Mouse (Mus musculus): ENCODE data around the gene Col13a1. TPM values are rescaled to one million over a fixed set of nuclear protein-coding genes. Genes with fewer than 3 reads are reported as not detected.

The Col13a1 gene
- total RNA-seq, 2 experiments from 2014 or later, result 1.0 to 1.4 TPM

DNA sequence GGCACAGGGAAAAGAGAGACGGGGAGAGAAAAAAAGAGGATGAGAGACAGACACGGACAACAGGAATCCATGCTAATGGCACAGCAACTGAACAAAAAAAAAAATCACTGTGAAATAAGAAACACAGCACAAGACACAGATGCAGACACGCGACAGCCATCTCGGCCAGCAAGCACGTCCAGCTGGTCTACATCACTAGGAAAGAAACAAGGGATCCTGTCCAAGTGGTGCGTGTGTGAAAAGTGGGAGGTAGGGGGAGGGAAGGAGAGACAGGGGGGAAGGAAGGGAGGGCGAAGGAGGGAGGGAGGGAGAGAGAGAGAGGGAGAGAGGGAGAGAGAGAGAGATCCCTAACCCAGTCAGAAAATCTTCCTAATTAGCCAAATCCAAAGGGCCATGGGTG lies 73.6 kb downstream of the Col13a1 start:
- DNase-seq, result no peak

- no peak for DNase-seq
Observed at GRCm38 (mm10) chr10:61898116-61898515, 80.8 kb downstream of the Col13a1 start.

DNA sequence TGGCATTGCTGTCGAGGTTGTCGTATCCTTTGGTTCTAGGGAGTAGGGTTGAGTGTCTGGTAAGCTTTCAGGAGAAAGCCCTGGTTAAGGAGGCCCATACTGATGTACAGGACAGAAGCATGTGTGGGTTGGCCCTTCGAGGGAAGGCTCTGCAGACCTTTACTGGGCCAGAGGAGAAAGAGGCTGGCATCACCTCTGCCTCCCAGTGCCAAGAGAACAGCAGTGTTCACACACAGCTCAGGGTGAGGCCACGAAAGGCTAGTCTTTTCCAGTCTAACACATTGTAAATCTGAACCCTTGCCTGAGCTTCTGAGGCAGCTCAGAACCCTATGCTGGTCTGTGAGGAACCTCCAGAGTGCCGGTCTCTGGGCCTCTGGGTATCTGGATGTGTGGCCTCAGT lies 84.3 kb downstream of the Col13a1 start:
- DNase-seq, result no peak

DNA sequence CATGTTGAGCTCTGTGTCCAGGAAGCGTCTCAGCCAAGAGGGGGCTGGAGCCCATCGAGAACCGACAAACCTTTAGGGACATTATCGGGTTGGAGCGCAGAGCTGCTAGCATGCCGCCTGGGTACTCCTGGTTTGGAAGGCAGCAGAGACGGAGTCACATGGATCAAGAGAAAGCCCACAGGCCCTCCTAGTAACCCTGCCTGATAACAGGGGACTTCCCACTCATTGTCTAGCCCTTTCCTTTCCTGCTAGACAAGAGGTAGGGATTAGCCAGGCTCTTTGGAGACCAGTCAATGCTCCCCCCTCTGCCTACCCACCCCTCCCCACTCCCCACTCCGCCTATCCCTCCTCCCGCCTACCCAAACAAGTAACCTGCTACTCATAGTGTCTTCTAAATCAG lies 87.8 kb downstream of the Col13a1 start:
- no peak for DNase-seq

- peak; percentile 35 for DNase-seq
Observed at GRCm38 (mm10) chr10:61890294-61890693, 88.6 kb downstream of the Col13a1 start.

GRCm38 (mm10) chr10:61879427-61879826 lies 99.5 kb downstream of the Col13a1 start:
- DNase-seq, result no peak

GRCm38 (mm10) chr10:61877787-61878186 lies 101.1 kb downstream of the Col13a1 start:
- DNase-seq, result no peak

GRCm38 (mm10) chr10:61869796-61870195 lies 109.1 kb downstream of the Col13a1 start:
- DNase-seq, result no peak

GRCm38 (mm10) chr10:61866045-61866580 lies 112.8 kb downstream of the Col13a1 start:
- DNase-seq, result no peak

DNA sequence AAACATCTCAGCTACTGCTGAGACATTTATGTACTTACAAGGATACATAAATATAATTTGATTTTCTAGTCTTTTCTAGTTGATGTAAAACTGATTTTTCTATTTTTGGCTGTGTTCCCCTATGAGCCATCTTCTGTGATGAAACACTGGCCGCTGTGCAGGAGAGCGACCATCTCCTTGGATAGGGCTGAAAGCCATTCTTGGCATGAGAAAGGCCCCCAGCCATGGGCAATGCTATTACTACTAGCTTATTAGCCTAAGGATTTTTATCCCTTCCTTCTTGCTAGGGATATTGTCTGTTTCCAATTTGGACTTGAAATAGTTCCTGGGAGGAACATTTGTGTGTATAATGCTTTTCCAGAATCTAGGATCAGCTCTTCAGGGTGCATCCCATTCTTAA lies 119.5 kb downstream of the Col13a1 start:
- no peak for DNase-seq

DNA sequence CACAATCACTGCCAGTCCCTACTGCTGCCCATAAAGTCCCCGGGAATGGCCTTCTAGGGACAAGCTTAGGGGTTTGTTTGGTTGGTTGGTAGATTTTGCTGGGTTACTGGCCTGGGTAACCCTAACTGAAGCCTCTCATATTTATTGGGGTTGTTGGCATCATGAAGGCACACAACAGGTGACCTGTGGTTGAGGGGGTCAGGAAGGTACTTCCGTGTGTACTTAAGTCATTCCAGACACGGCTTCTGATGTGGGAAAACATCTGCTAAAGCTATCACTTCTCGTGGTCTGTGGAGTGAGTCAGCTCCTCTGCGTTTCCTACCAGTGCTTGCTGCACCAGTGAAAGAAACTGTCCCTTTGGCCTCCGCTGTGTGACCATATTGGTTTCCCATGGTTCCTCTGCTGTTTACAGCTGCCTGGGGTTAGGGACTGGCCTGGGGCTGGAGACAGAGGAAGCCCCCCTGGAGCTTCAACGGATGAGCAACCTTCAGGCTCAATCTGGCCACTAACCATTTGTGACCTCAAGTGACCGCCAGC lies 123.7 kb downstream of the Col13a1 start:
- no peak for DNase-seq

DNA sequence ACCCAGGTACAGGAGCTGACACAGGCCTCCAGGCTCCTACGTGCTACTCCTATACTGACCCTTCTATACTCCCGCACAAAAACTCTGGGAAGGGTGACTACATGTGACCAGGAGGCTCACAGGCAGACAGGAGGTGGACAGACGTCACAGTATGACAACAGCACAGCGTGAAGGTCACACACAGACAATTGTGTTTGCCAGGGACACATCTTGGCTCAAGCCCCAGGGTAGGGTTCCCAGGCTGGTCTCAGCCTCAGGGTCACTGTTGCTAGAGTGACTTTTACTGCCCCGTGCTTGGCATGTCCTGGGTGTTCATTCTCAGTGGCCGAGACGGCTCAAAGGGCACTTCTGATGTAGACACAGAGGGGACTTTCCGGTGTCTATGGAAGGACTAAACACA lies 126.1 kb downstream of the Col13a1 start:
- DNase-seq, result no peak

GRCm38 (mm10) chr10:61848553-61848952 lies 130.4 kb downstream of the Col13a1 start:
- no peak for DNase-seq

DNA sequence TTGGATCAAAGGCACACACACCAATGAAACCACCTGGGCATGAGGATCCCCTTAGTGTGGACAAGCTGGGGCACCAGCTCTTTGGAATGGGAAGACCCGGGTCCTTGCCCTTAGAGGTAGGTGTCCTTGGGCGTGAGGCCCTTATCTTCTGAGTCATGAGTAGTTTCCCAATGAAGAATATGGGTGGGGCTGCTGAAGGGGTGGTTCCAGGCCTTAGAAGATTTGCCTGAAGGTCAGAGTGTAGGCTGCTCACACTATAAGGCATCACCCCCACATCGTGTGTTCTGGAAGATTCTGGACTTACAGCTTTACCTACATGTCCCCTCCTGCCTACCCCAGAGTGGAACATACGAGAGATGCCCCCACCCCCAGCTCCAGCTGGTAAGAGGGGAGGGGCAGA lies 133.4 kb downstream of the Col13a1 start:
- DNase-seq, result no peak

DNA sequence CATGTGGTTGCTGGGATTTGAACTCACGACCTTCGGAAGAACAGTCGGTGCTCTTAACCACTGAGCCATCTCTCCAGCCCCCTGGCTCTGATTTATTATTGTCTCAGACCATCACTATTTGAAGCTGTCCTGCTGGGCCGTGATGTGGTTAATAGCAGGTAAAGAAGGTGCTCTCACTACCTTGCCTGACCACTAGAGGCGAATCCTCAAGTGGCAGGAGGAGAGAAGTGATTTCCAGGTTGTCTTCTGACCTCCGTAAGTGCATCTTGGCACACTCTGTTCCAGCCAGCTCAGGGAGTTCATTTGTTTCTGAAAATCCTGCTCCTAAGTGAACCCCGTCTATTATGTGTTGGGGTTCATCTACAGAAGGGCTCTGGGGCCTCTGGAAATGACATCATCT lies 134.4 kb downstream of the Col13a1 start:
- no peak for DNase-seq

GRCm38 (mm10) chr10:61842261-61842660 lies 136.6 kb downstream of the Col13a1 start:
- DNase-seq, result no peak

DNA sequence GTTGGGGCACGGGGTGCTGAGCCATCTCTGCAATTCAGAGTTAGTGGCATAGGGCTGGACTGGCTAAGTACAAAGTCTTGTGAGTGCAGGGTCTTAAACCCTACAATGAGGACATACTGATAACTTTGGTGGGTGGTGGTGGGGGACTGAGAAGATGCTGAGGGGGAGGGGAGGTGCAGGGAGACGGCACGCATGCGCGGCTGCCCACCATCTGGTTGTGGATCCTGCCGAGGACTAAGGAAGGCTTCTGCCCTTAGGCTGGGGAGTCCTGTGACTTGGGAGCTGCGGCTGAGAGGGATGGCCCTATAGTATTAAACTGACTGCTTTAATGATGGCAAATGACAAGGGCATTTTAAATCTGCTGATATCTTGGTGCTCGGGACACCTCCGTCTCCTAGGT lies 139.6 kb downstream of the Col13a1 start:
- DNase-seq, result no peak

DNA sequence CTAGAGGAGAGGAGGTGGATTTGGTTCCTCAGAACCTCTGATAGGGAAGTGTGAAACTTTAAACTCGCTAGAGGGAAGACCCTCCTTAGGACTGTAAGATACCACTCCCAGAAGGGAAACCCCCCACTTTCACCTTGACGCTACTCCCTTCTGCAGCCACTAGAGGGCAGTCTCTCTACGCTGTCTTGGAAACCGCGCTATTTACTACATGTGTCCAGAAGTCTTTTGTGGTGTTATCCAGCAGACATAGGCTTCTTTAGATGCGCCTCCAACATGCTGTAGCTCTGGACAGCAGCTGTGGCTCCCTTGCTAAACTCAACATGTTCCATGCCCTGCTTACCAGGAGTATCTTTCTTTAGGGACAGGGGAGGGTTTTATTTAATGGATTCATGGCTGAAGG lies 140.1 kb downstream of the Col13a1 start:
- DNase-seq, result no peak

DNA sequence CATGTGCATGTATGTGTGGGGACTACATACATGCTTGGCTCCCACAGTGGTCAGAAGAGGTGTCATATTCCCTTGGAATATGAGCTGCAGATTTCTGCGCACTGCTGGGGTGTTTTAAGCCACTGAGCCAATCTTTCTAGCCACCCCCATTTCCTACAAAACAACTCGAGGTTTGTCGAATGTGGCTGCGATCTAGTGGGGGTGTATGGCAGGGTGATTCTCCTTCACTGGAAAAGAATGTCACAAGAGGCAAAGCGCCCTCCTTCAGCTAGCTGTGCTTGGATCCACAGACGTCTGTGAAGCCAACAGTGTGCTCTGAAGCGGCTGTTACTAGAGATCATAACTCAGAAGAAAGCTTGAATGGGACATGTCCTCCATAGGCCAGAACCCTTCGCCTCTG lies 141.6 kb downstream of the Col13a1 start:
- no peak for DNase-seq

DNA sequence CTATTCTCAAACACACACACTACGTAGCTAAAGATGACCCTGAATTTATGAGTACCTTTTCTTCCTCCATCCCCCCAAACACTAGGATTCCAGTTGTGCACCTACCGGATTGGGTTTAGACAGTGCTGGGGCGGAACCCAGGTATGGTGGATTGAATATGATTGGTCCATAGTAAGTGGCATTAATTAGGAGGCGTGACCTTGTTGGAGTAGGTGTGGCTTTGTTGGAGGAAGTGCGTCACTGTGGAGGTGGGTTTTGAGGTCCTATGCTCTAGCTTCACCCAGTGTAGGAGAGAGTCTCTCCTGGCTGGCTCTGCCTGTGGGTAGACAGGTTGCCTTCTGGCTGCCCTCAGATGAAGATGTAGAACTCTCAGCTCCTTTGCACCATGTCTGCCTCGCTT lies 144.6 kb downstream of the Col13a1 start:
- no peak for DNase-seq

DNA sequence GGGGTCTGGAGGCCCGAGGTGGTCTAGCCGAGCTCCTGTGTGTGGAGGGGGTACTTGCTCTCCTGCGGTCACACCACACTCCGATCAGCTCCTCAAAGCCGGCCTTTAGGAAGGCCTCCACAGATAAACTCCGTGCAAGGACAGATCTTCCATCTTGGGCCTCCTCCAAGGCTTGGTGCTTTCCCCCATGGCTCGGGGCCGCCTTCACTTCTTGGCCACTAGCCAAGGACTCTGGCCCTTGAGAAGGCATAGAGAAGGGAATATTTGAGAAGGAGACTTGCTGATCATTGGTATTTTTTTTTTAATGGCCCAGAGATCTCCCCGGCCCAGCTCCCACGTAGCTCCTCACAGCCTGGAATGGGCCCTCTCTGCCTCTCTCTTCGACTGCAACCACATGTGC lies 146.2 kb downstream of the Col13a1 start:
- DNase-seq, result no peak

GRCm38 (mm10) chr10:61831741-61832140 lies 147.2 kb downstream of the Col13a1 start:
- DNase-seq, result no peak

GRCm38 (mm10) chr10:61831251-61831650 lies 147.7 kb downstream of the Col13a1 start:
- DNase-seq, result no peak

GRCm38 (mm10) chr10:61830817-61831216 lies 148.1 kb downstream of the Col13a1 start:
- no peak for DNase-seq

GRCm38 (mm10) chr10:61829046-61829445 lies 149.9 kb downstream of the Col13a1 start:
- DNase-seq, result no peak

Data from gastrocnemius, postnatal 25 days (tissue).